Comparison of ENCODE assay signal across 18 mouse cellular contexts in the genomic region with DNA sequence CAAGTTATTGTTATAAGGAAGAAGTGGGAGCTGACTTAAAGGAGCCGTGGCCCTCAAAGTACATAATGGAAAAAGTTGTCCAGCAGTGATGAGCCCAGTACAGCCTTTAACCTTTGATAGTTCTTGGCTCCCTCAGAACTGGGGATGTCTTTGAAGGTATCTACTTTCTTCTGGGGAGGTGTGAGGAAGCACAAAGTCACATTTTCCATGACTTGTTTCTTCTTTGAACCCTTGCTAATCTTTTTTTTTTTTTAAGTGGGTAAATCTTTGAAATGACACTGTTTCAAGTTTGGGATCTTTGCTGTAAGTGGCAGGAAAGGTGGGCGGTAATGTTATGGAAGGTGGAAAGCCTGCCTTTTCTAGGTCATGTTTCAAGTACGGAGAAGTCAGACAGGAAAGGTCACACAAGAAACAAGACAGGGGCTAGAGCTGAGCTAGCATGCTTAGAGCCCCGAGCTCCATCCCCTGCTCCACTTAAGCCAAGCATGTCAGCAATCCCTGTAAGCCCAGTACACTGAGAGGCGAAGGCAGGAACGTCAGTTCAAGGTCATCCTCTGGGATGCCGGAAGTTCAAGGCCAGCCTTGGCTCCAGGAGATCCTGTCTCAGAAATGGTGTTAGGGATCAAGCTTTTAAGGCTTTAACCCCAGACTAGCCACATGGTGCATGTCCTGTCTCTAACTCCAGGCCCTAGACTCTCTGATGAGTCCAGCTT.
DNase-seq lines count a peak whose midpoint lies in the region; ATAC-seq lines count a peak whose summit lies in the region.
"Had no signal": no experiment of that assay in that cellular context is flagged by ENCODE, and none has a peak within 500 bp of the region (broad histone marks: within the 10 kb centered on the region; RNA-seq: fewer than 3 reads in every experiment).

No protein-coding gene starts in this region.

- no peaks in the 10 kb centered on the region for H3K9me3 ChIP-seq in heart, embryonic 16.5 days (replicated peaks; ENCODE audit: control insufficient read depth, low read length)
- H3K9me3 ChIP-seq: forebrain, embryonic 10.5 days; G1E; hindbrain, embryonic 12.5 days; lung, embryonic 15.5 days; neural tube, embryonic 12.5 days had no signal

- DNase-seq in adrenal gland, adult 2 months: peak; percentile 58
- no peak for DNase-seq in adrenal gland, postnatal 4 days (ENCODE audit: low spot score in 2 of 2)
- no peak for DNase-seq in heart, postnatal 10 days
- peak; percentile 11 for DNase-seq in ES-CJ7 (ENCODE audit: low read depth, low spot score)
- peak; percentile 84 for DNase-seq in naive thymus-derived CD4-positive, alpha-beta T cell, adult 2 months (ENCODE audit: low read depth)
- no peak for DNase-seq in left cerebral cortex, postnatal 4 days
- DNase-seq: cerebellum, adult 9-10 months; layer of hippocampus, adult 9-11 months had no signal

- peaks cover 48% of the 10 kb centered on the region for H3K4me1 ChIP-seq in heart, embryonic 16.5 days (ENCODE audit: control insufficient read depth, insufficient read depth, low read length)

- H3K36me3 ChIP-seq in heart, embryonic 16.5 days (ENCODE audit: control insufficient read depth, insufficient read depth): no peaks in the 10 kb centered on the region
- H3K36me3 ChIP-seq: forebrain, embryonic 10.5 days; hindbrain, embryonic 12.5 days; lung, embryonic 15.5 days; neural tube, embryonic 12.5 days had no signal

- H3K4me2 ChIP-seq in heart, embryonic 16.5 days (ENCODE audit: low read depth, low read length): no peak overlapping the region
- H3K4me2 ChIP-seq: hindbrain, embryonic 12.5 days; liver, embryonic 11.5 days; lung, embryonic 15.5 days; neural tube, embryonic 12.5 days had no signal

- H3K27ac ChIP-seq in heart, embryonic 16.5 days (ENCODE audit: low read length): peak overlapping the region; percentile 66
- H3K27ac ChIP-seq: forebrain, embryonic 10.5 days; hindbrain, embryonic 12.5 days; kidney, postnatal 0 days; lung, embryonic 15.5 days; neural tube, embryonic 12.5 days had no signal

- no peak overlapping the region for H3K4me3 ChIP-seq in heart, embryonic 16.5 days (ENCODE audit: low read length)
- H3K4me3 ChIP-seq: forebrain, embryonic 10.5 days; hindbrain, embryonic 12.5 days; lung, embryonic 15.5 days; neural tube, embryonic 12.5 days had no signal

- no peaks in the 10 kb centered on the region for H3K27me3 ChIP-seq in heart, embryonic 16.5 days (ENCODE audit: control insufficient read depth, insufficient read depth, low read length)
- H3K27me3 ChIP-seq: hindbrain, embryonic 12.5 days; lung, embryonic 15.5 days; neural tube, embryonic 12.5 days had no signal

- 50% methylated on average over 7 of the region's 7 CpGs for WGBS in heart, embryonic 16.5 days

- intact Hi-C loops in heart, postnatal 10 days (cut with DNase I): loop anchor here (10.0 kb wide), 1 partner anchor 176 kb away; no protein-coding TSS in a partner anchor
- intact Hi-C loops in left cerebral cortex, postnatal 4 days (cut with DNase I): loop anchor here (10.0 kb wide), 1 partner anchor 116 kb away; the partner anchor contains the start of genes Socs1 and Tnp2

- no peak overlapping the region for H3K9ac ChIP-seq in heart, embryonic 16.5 days (ENCODE audit: low read length)
- H3K9ac ChIP-seq: hindbrain, embryonic 12.5 days; lung, embryonic 15.5 days; neural tube, embryonic 12.5 days had no signal

- no peak for ATAC-seq in heart, embryonic 16.5 days (replicated peaks; ENCODE audit: extremely low read depth, insufficient read depth, low FRiP score)
- ATAC-seq in megakaryocyte, adult 5-6 weeks (ENCODE audit: poor library complexity, severe bottlenecking): no peak
- ATAC-seq: intestine, embryonic 16.5 days had no signal

Comparison
In these comparisons a context has a peak if more than half of its experiments do, and no peak if none do; other contexts are left out.
1. DNase-seq: peak in adrenal gland, adult 2 months (single experiment), ES-CJ7 (single experiment) and naive thymus-derived CD4-positive, alpha-beta T cell, adult 2 months (single experiment); none in adrenal gland, postnatal 4 days (0 of 2), heart, postnatal 10 days (0 of 2) and left cerebral cortex, postnatal 4 days (single experiment).